ENCODE assay signal across 23 mouse cellular contexts in the genomic region with DNA sequence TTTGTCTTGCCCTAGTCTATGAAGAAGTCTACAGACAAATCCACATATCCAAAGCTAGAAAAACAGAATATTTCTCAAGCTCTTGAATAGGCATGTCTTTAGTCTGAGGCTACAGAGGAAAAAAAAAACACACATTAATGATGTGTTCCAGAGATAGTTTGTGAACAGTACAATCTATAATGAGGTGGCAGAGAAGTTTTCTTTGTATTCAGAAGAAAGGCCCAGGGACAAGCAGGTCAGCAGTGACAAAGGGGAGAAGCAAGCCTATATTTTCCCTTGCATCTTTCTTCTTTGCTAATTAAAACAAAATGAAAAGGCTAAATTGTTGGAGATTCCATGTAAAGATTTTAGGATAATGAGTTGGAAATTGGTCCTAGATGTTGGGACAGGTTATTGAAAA.
"Had no signal": no experiment of that assay in that cellular context is flagged by ENCODE, and none has a peak within 500 bp of the region (broad histone marks: within the 10 kb centered on the region; RNA-seq: fewer than 3 reads in every experiment).

No protein-coding gene starts in this region.

- DNase-seq: kidney, postnatal 25 days; layer of hippocampus, adult 9-11 months; liver; lung, adult 18-20 months; lung, postnatal 10 days; lung, postnatal 36 days; midbrain, embryonic 14.5 days; right cerebral cortex, adult 18-20 months; right cerebral cortex, postnatal 14 days; right cerebral cortex, postnatal 4 days; thymus, adult 2 months; thymus, postnatal 36 days had no signal

- H3K27me3 ChIP-seq: limb, embryonic 13.5 days; liver, embryonic 12.5 days; liver, embryonic 15.5 days; lung, embryonic 15.5 days; megakaryocyte, embryonic 14.5 days; neural tube, embryonic 13.5 days had no signal

- H3K27ac ChIP-seq: kidney, postnatal 0 days; limb, embryonic 10.5 days; limb, embryonic 13.5 days; liver, embryonic 12.5 days; liver, embryonic 15.5 days; lung, embryonic 15.5 days; midbrain, embryonic 10.5 days; neural tube, embryonic 13.5 days; stomach, postnatal 0 days had no signal

- H3K4me2 ChIP-seq: limb, embryonic 13.5 days; liver, embryonic 12.5 days; liver, embryonic 15.5 days; lung, embryonic 15.5 days; neural tube, embryonic 13.5 days had no signal

- ATAC-seq: liver, embryonic 12.5 days had no signal

- H3K4me3 ChIP-seq: layer of hippocampus, adult 2 months; limb, embryonic 10.5 days; limb, embryonic 13.5 days; liver, embryonic 12.5 days; liver, embryonic 15.5 days; lung, embryonic 15.5 days; megakaryocyte, embryonic 14.5 days; midbrain, embryonic 10.5 days; neural tube, embryonic 13.5 days had no signal

- H3K36me3 ChIP-seq: limb, embryonic 10.5 days; limb, embryonic 13.5 days; liver, embryonic 12.5 days; liver, embryonic 15.5 days; lung, embryonic 15.5 days; midbrain, embryonic 10.5 days; neural tube, embryonic 13.5 days had no signal

- H3K9me3 ChIP-seq: limb, embryonic 10.5 days; limb, embryonic 13.5 days; liver, embryonic 12.5 days; liver, embryonic 15.5 days; lung, embryonic 15.5 days; megakaryocyte, embryonic 14.5 days; midbrain, embryonic 10.5 days had no signal

- H3K4me1 ChIP-seq: limb, embryonic 13.5 days; liver, embryonic 12.5 days; liver, embryonic 15.5 days; lung, embryonic 15.5 days; megakaryocyte, embryonic 14.5 days had no signal

- H3K9ac ChIP-seq: limb, embryonic 13.5 days; liver, embryonic 12.5 days; liver, embryonic 15.5 days; lung, embryonic 15.5 days; neural tube, embryonic 13.5 days had no signal
